Mouse (Mus musculus) limb, embryonic 14.5 days (tissue): Measurements from ENCODE around the gene Wipf3. TPM values are rescaled to one million over a fixed set of nuclear protein-coding genes. Genes with fewer than 3 reads are reported as not detected.

Experiments
- ATAC-seq: fragments of 200-750 bp; cut with Nextera tagmentation; 2 replicates; pipeline ENCODE4 v1.8.0; 2017; ENCODE audit warnings: low read depth, moderate number of reproducible peaks, moderate TSS enrichment; ENCODE audit not compliant: low FRiP score
- DNase-seq: peaks from one replicate; pipeline ENCODE4 v3.0.0-alpha.2; 2015; ENCODE audit warnings: low spot score
- H3K27ac ChIP-seq: fragments of 300-500 bp; sonication (generic); replicated peaks from 2 replicates; pipeline ENCODE4 v1.5.1; 2014; ENCODE audit warnings: low read depth, mild to moderate bottlenecking, low read length, moderate library complexity, mixed read lengths
- H3K27me3 ChIP-seq: fragments of 300-500 bp; sonication (generic); 2 replicates; pipeline ENCODE4 v1.6.1; 2014; ENCODE audit warnings: low read length, mixed read lengths; ENCODE audit not compliant: control insufficient read depth, insufficient read depth
- H3K36me3 ChIP-seq: fragments of 300-500 bp; sonication (generic); 2 replicates; pipeline ENCODE4 v1.6.1; 2014; ENCODE audit warnings: mild to moderate bottlenecking, low read length, moderate library complexity, mixed read lengths; ENCODE audit not compliant: control insufficient read depth, insufficient read depth
- H3K4me1 ChIP-seq: fragments of 300-500 bp; sonication (generic); 2 replicates; pipeline ENCODE4 v1.6.1; 2014; ENCODE audit warnings: antibody characterized with exemption, low read length, mixed read lengths; ENCODE audit not compliant: control insufficient read depth, insufficient read depth
- H3K4me2 ChIP-seq: fragments of 300-500 bp; sonication (generic); replicated peaks from 2 replicates; pipeline ENCODE4 v1.6.1; 2014; ENCODE audit warnings: low read depth, mild to moderate bottlenecking, low read length, moderate library complexity; ENCODE audit not compliant: severe bottlenecking
- H3K4me3 ChIP-seq: fragments of 300-500 bp; sonication (generic); replicated peaks from 2 replicates; pipeline ENCODE4 v1.5.1; 2014; ENCODE audit warnings: low read length
- H3K9ac ChIP-seq: fragments of 300-500 bp; sonication (generic); 2 replicates; pipeline ENCODE4 v1.6.1; 2014; ENCODE audit warnings: mild to moderate bottlenecking, low read depth, low read length, moderate library complexity; ENCODE audit not compliant: severe bottlenecking
- H3K9me3 ChIP-seq: fragments of 300-500 bp; sonication (generic); 2 replicates; pipeline ENCODE4 v1.6.1; 2016; ENCODE audit warnings: low read length; ENCODE audit not compliant: control insufficient read depth
- POLR2A ChIP-seq: fragments of 200-500 bp; IDR thresholded peaks from 2 replicates; pipeline ENCODE4 v1.8.0; 2012; ENCODE audit warnings: inconsistent platforms, mild to moderate bottlenecking, moderate library complexity, borderline replicate concordance; ENCODE audit not compliant: insufficient read depth, insufficient read length; ENCODE audit errors: extremely low read depth
- WGBS: fragments of 180-500 bp; shearing (Covaris S2); extraction: QIAGEN DNeasy Blood & Tissue Kit; methylation state at CpG from one replicate; pipeline ENCODE4 v1.1.7; 2014; 5-methylcytosine and 5-hydroxymethylcytosine counted together
- polyA plus RNA-seq, 2 experiments: library from polyadenylated mRNA; depleted of rRNA in 1 of 2; stranded (reverse) in 1 of 2; unstranded in 1 of 2; fragments of >200 nt; fragmentation: Nextera tagmentation in 1 of 2; extraction: Ambion mirVana in 1 of 2; gene quantifications; 2 replicates each; pipeline versions ENCODE4 v1.2.1 to v1.2.3; 2012 to 2014

Gene Wipf3
- polyA plus RNA-seq, 2 experiments: 1.8 to 5.6 TPM

DNA sequence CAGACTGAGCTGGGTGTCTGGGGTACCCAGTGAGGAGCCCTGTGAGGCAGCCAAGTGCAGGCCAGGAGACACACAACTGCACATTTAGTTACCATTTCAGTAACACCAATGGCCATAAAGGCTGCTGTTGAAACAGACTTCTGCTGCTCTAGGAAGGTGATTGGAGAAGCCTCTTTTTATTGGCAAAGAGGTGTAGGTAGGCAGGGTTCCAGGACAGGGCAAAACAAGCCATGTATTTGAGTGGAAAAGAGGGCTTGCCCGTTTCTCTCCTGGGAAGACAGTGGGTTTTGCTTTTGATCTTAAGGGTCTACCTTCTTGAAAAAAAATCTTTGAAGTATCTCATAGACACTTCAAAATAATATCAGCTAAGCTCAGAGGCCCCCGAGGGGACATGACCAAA is 82.9 kb downstream of the Wipf3 start:
- 65% methylated on average over 2 of the region's 2 CpGs for WGBS
- H3K4me1 ChIP-seq: peaks cover 10% of the 10 kb centered on the region
- ATAC-seq (no peak), DNase-seq (no peak)
- no peak overlapping the region for H3K4me3 ChIP-seq
- no peak overlapping the region for H3K4me2 ChIP-seq
- no peaks in the 10 kb centered on the region for H3K27me3 ChIP-seq
- H3K27ac ChIP-seq: no peak overlapping the region
- no peak for TF ChIP-seq POLR2A
- H3K36me3 ChIP-seq: no peaks in the 10 kb centered on the region
- no peak overlapping the region for H3K9ac ChIP-seq
- no peaks in the 10 kb centered on the region for H3K9me3 ChIP-seq

GRCm38 (mm10) chr6:54516512-54517134 is 87.2 kb downstream of the Wipf3 start:
- Histone ChIP-seq H3K27me3 (no peaks in the 10 kb centered on the region), H3K9me3 (no peaks in the 10 kb centered on the region), H3K36me3 (no peaks in the 10 kb centered on the region), H3K4me1 (no peaks in the 10 kb centered on the region), H3K9ac (no peak overlapping the region), H3K4me2 (no peak overlapping the region), H3K27ac (no peak overlapping the region), H3K4me3 (no peak overlapping the region)
- WGBS: 79% methylated on average over 2 of the region's 2 CpGs
- no peak for ATAC-seq
- no peak for DNase-seq
- no peak for TF ChIP-seq POLR2A

DNA sequence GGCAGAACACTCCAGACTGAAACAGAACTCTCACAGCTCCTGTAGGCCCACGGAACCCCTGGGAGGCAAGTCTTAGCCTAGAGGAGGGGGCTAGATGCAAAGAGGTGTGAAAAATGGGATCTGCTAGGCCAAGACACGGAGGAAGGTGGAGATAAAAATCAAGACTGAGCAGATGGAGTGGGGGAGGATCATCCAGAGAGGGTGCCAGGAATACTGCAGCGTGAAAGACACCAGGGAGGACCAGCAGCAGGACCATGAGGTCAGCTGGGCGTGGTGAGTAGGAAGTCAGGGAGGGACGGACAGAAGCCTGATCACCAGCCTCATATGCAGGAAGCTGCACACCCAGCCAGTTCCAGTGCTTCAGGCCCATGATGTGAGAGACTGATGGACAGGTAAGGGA is 89.4 kb downstream of the Wipf3 start:
- Histone ChIP-seq H3K4me3 (no peak overlapping the region), H3K4me2 (no peak overlapping the region), H3K27me3 (no peaks in the 10 kb centered on the region), H3K9me3 (no peaks in the 10 kb centered on the region), H3K36me3 (no peaks in the 10 kb centered on the region), H3K9ac (no peak overlapping the region), H3K4me1 (no peaks in the 10 kb centered on the region), H3K27ac (no peak overlapping the region)
- 67% methylated on average over 5 of the region's 5 CpGs for WGBS
- TF ChIP-seq POLR2A: no peak
- ATAC-seq (no peak), DNase-seq (no peak)

DNA sequence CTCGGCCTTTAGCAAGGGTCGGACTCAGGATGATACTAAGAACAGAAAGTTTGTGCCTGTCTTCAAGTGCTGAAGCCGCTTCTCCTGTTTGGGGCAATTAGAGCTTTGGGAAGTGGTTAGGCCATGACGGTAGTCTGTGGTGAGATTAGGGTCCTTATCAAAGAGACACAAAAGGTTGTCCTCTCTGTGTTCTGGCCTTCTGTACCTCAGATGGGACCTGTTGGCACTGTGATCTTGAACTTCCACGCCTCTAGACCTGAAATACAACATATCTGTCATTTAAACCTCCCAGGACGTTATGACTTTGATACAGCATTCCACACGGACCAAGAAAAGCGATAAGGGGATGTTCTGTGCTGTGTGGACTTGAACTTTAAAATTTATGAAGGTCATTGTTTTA is 99.3 kb downstream of the Wipf3 start:
- H3K27me3 ChIP-seq: no peaks in the 10 kb centered on the region
- H3K4me3 ChIP-seq: no peak overlapping the region
- no peaks in the 10 kb centered on the region for H3K36me3 ChIP-seq
- no peaks in the 10 kb centered on the region for H3K9me3 ChIP-seq
- no peaks in the 10 kb centered on the region for H3K4me1 ChIP-seq
- H3K4me2 ChIP-seq: no peak overlapping the region
- DNase-seq: no peak
- H3K27ac ChIP-seq: no peak overlapping the region
- no peak for ATAC-seq
- H3K9ac ChIP-seq: no peak overlapping the region
- TF ChIP-seq POLR2A: no peak
- WGBS: 89% methylated on average over 8 of the region's 8 CpGs

DNA sequence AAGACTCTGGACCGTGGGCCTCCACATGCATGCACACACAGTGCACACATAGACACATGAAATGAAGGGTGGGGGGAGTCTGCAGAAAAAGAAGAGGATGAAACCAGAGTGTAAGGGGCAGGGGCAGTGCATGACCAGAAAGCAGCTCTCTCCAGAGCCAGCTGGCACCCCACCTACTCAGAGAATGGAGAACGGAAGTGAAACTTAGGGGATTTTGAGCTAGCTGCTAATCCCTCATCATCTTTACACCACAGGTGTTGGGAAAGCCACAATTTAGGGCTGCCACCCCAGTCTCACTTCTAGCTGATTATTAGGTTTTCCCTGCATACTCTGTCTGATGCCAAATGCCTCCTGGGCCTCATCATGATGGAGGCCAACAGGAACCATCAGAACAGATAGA is 100.8 kb downstream of the Wipf3 start:
- no peak for TF ChIP-seq POLR2A

More for the DNA sequence above, 100.8 kb downstream of the Wipf3 start:
- no peak for ATAC-seq
- DNase-seq: no peak
- Histone ChIP-seq H3K9me3 (no peaks in the 10 kb centered on the region), H3K4me1 (no peaks in the 10 kb centered on the region), H3K4me2 (no peak overlapping the region), H3K4me3 (no peak overlapping the region), H3K27me3 (no peaks in the 10 kb centered on the region), H3K27ac (no peak overlapping the region), H3K36me3 (no peaks in the 10 kb centered on the region), H3K9ac (no peak overlapping the region)
- WGBS: 57% methylated on average over 2 of the region's 2 CpGs
